Mouse (Mus musculus) bone marrow, adult 2 months (tissue): ENCODE results near the gene Cd44. TPM values are rescaled to one million over a fixed set of nuclear protein-coding genes. Genes with fewer than 3 reads are reported as not detected.

Source experiments
- H3K27ac ChIP-seq: fragments of 200-500 bp; 2 replicates; pipeline ENCODE4 v1.5.1; 2012; ENCODE audit warnings: low read depth, mild to moderate bottlenecking, control low read depth, inconsistent platforms, low read length; ENCODE audit not compliant: control insufficient read depth, poor library complexity, insufficient read depth
- H3K4me1 ChIP-seq: fragments of 200-500 bp; 2 replicates; pipeline ENCODE4 v1.6.1; 2011; ENCODE audit warnings: low read length; ENCODE audit not compliant: control insufficient read depth, insufficient read depth
- H3K4me3 ChIP-seq: fragments of 200-500 bp; replicated peaks from 2 replicates; pipeline ENCODE3; 2011; ENCODE audit warnings: mild to moderate bottlenecking, low read depth, low read length, control low read depth; ENCODE audit not compliant: control insufficient read depth
- CTCF ChIP-seq: fragments of 200-500 bp; IDR thresholded peaks from 2 replicates; pipeline ENCODE4 v1.5.1; 2011; ENCODE audit warnings: low read length, control low read depth; ENCODE audit not compliant: control insufficient read depth, insufficient read depth
- POLR2A ChIP-seq: fragments of 200-500 bp; IDR thresholded peaks from 2 replicates; pipeline ENCODE4 v1.6.1; 2011; ENCODE audit warnings: low read depth, mild to moderate bottlenecking, control low read depth, low read length, borderline replicate concordance; ENCODE audit not compliant: control insufficient read depth
- WGBS: fragments of 180-500 bp; shearing (Covaris S2); methylation state at CpG from one replicate; pipeline ENCODE4 v1.1.7; 2018; 5-methylcytosine and 5-hydroxymethylcytosine counted together
- polyA plus RNA-seq: library from polyadenylated mRNA; stranded (reverse); fragments of >200 nt; gene quantifications from 2 replicates; pipeline ENCODE4 v1.2.4, GENCODE M21; 2011; ENCODE audit warnings: low replicate concordance; ENCODE audit not compliant: missing spikeins, insufficient read depth, insufficient read length

Cd44 gene
- polyA plus RNA-seq, 1 experiment = 39.6 TPM

GRCm38 (mm10) chr2:102894785-102895184 lies 6.7 kb downstream of the Cd44 start:
- TF ChIP-seq POLR2A = no peak
- TF ChIP-seq CTCF = no peak
- Histone ChIP-seq H3K27ac (peak overlapping the region; percentile 57), H3K4me1 (peaks cover 8% of the 10 kb centered on the region), H3K4me3 (peak overlapping the region; percentile 2)
- WGBS = 25% methylated on average over 4 of the region's 4 CpGs

- no peak overlapping the region for H3K4me3 ChIP-seq
- WGBS = 64% methylated on average over 3 of the region's 3 CpGs
- H3K4me1 ChIP-seq = peaks cover 7% of the 10 kb centered on the region
- no peak overlapping the region for H3K27ac ChIP-seq
- no peak for TF ChIP-seq CTCF
- no peak for TF ChIP-seq POLR2A
Measured at GRCm38 (mm10) chr2:102888688-102889225, 12.7 kb downstream of the Cd44 start.

- Histone ChIP-seq H3K27ac (no peak overlapping the region), H3K4me1 (peaks cover 4% of the 10 kb centered on the region; the same call in 1 of the 2 replicates), H3K4me3 (no peak overlapping the region)
- WGBS = 4% methylated on average over 1 of the region's 1 CpGs
- no peak for TF ChIP-seq CTCF
- TF ChIP-seq POLR2A = no peak
Measured at GRCm38 (mm10) chr2:102887137-102887536, 14.3 kb downstream of the Cd44 start.

- H3K4me1 ChIP-seq = peaks cover 4% of the 10 kb centered on the region; the same call in 1 of the 2 replicates
- TF ChIP-seq CTCF = no peak
- no peak for TF ChIP-seq POLR2A
- 60% methylated on average over 6 of the region's 6 CpGs for WGBS
Measured at GRCm38 (mm10) chr2:102886306-102886935, 15.0 kb downstream of the Cd44 start.

GRCm38 (mm10) chr2:102882597-102883272 lies 18.7 kb downstream of the Cd44 start:
- WGBS = 58% methylated on average over 6 of the region's 6 CpGs
- Histone ChIP-seq H3K4me1 (peaks cover 7% of the 10 kb centered on the region), H3K27ac (no peak overlapping the region), H3K4me3 (no peak overlapping the region)
- TF ChIP-seq POLR2A = no peak
- TF ChIP-seq CTCF = no peak

More at GRCm38 (mm10) chr2:102886306-102886935, 15.0 kb downstream of the Cd44 start:
- no peak overlapping the region for H3K27ac ChIP-seq
- no peak overlapping the region for H3K4me3 ChIP-seq

- peaks cover 5% of the 10 kb centered on the region for H3K4me1 ChIP-seq
- WGBS = 72% methylated on average over 8 of the region's 8 CpGs
- TF ChIP-seq POLR2A = no peak
- TF ChIP-seq CTCF = no peak
Measured at GRCm38 (mm10) chr2:102882004-102882588, 19.4 kb downstream of the Cd44 start.

GRCm38 (mm10) chr2:102878513-102878912 lies 23.0 kb downstream of the Cd44 start:
- peaks cover 4% of the 10 kb centered on the region for H3K4me1 ChIP-seq
- 78% methylated on average over 2 of the region's 2 CpGs for WGBS
- no peak for TF ChIP-seq POLR2A
- TF ChIP-seq CTCF = no peak

More at GRCm38 (mm10) chr2:102882004-102882588, 19.4 kb downstream of the Cd44 start:
- Histone ChIP-seq H3K4me3 (no peak overlapping the region), H3K27ac (no peak overlapping the region)

GRCm38 (mm10) chr2:102877463-102877862 lies 24.0 kb downstream of the Cd44 start:
- Histone ChIP-seq H3K27ac (peak overlapping the region; percentile 60; the same call in 1 of the 2 replicates), H3K4me1 (peaks cover 5% of the 10 kb centered on the region), H3K4me3 (no peak overlapping the region)
- WGBS = 34% methylated on average over 4 of the region's 4 CpGs
- TF ChIP-seq POLR2A (no peak), CTCF (no peak)

More at GRCm38 (mm10) chr2:102878513-102878912, 23.0 kb downstream of the Cd44 start:
- no peak overlapping the region for H3K4me3 ChIP-seq
- peak overlapping the region; percentile 38; the same call in 1 of the 2 replicates for H3K27ac ChIP-seq
